Mouse (Mus musculus): ENCODE measurements around the gene Svep1. TPM values are rescaled to one million over a fixed set of nuclear protein-coding genes. Genes with fewer than 3 reads are reported as not detected.

Svep1 gene
- polyA plus RNA-seq, 1 experiment from 2014 or later = 2.6 TPM

DNA sequence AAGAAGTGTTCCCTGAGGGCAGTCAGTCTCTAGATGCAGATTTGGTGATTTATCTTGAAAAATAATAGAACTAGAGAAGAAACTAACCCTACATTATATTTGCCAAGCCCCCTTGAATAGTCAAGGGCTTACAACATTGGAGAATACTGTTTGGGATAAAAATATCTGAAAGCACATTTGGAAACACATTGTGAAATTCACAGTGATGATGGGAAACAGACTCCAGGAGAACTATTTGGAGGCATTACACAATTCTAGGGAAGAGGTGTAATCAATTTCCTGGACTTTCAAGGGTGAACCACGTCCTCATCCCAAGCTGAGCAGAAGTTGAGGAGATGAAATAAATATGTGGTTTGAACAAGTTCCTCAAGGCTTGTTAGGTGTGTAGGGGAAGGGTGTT is 57.5 kb downstream of the Svep1 start:
- H3K27me3 ChIP-seq (ENCODE audit: control insufficient read depth, insufficient read depth, low read length) = no peaks in the 10 kb centered on the region
- no peaks in the 10 kb centered on the region for H3K36me3 ChIP-seq (ENCODE audit: control insufficient read depth, insufficient read depth, low read length)
- no peak overlapping the region for H3K27ac ChIP-seq (replicated peaks)
- DNase-seq (ENCODE audit: low spot score) = no peak
- 19% methylated on average over 1 of the region's 1 CpGs for WGBS
- H3K9me3 ChIP-seq (ENCODE audit: control insufficient read depth, low read length) = no peaks in the 10 kb centered on the region
- no peak overlapping the region for H3K4me2 ChIP-seq (replicated peaks; ENCODE audit: low read depth)
- peaks cover 2% of the 10 kb centered on the region; the same call in 1 of the 2 replicates for H3K4me1 ChIP-seq (replicated peaks; ENCODE audit: control insufficient read depth, insufficient read depth)
- ATAC-seq (ENCODE audit: low FRiP score, low TSS enrichment) = no peak; the same call in 1 of the 2 replicates
- TF ChIP-seq CTCF (IDR thresholded peaks at IDR 0.05; ENCODE audit: low read depth) (no peak), EP300 (optimal IDR thresholded peaks at IDR 0.05) (no peak)
- H3K9ac ChIP-seq (ENCODE audit: low read length) = no peak overlapping the region
- no peak overlapping the region for H3K4me3 ChIP-seq (ENCODE audit: low read depth, low read length)

DNA sequence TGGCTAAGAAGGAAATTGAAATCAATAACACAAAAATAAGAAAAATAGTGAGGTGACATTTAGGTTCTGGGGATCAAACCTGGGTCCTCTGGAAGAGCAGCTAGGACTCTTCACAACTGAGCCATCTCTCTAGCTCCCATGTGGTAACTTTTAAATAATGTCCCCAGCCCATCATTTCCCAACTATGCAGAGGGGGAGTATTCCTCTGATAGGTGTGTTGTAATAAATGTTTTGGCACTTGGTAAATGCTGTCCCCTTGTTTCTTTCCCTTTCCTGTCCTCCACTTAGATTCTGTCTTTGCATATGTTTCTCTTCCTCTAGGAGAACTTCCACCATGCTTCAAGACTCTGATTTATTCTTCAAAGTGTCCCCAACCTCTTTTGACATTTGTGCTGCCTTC is 58.1 kb downstream of the Svep1 start:
- Histone ChIP-seq H3K4me1 (replicated peaks; ENCODE audit: control insufficient read depth, insufficient read depth) (peaks cover 2% of the 10 kb centered on the region; the same call in 1 of the 2 replicates), H3K36me3 (ENCODE audit: control insufficient read depth, insufficient read depth, low read length) (no peaks in the 10 kb centered on the region), H3K27ac (replicated peaks) (no peak overlapping the region; the same call in 1 of the 2 replicates), H3K27me3 (ENCODE audit: control insufficient read depth, insufficient read depth, low read length) (no peaks in the 10 kb centered on the region), H3K4me3 (ENCODE audit: low read depth, low read length) (no peak overlapping the region), H3K9ac (ENCODE audit: low read length) (no peak overlapping the region), H3K4me2 (replicated peaks; ENCODE audit: low read depth) (no peak overlapping the region), H3K9me3 (ENCODE audit: control insufficient read depth, low read length) (no peaks in the 10 kb centered on the region)
- TF ChIP-seq CTCF (IDR thresholded peaks at IDR 0.05; ENCODE audit: low read depth) (no peak), EP300 (optimal IDR thresholded peaks at IDR 0.05) (no peak)
- DNase-seq (ENCODE audit: low spot score) = no peak
- no peak for ATAC-seq (ENCODE audit: low FRiP score, low TSS enrichment)

- Histone ChIP-seq H3K4me3 (ENCODE audit: low read depth, low read length) (no peak overlapping the region), H3K4me2 (replicated peaks; ENCODE audit: low read depth) (no peak overlapping the region), H3K9me3 (ENCODE audit: control insufficient read depth, low read length) (no peaks in the 10 kb centered on the region), H3K36me3 (ENCODE audit: control insufficient read depth, insufficient read depth, low read length) (no peaks in the 10 kb centered on the region), H3K27me3 (ENCODE audit: control insufficient read depth, insufficient read depth, low read length) (no peaks in the 10 kb centered on the region), H3K27ac (replicated peaks) (no peak overlapping the region), H3K9ac (ENCODE audit: low read length) (no peak overlapping the region), H3K4me1 (replicated peaks; ENCODE audit: control insufficient read depth, insufficient read depth) (peaks cover 2% of the 10 kb centered on the region; the same call in 1 of the 2 replicates)
- WGBS = 98% methylated on average over 2 of the region's 2 CpGs
- TF ChIP-seq EP300 (optimal IDR thresholded peaks at IDR 0.05) (no peak), CTCF (IDR thresholded peaks at IDR 0.05; ENCODE audit: low read depth) (peak; percentile 48; the same call in 1 of the 2 replicates)
- DNase-seq (ENCODE audit: low spot score) = no peak
- no peak for ATAC-seq (ENCODE audit: low FRiP score, low TSS enrichment)
Measured at GRCm38 (mm10) chr4:58146676-58147075, 60.0 kb downstream of the Svep1 start.

GRCm38 (mm10) chr4:58139764-58140556 is 66.7 kb downstream of the Svep1 start:
- H3K4me1 ChIP-seq (replicated peaks; ENCODE audit: control insufficient read depth, insufficient read depth) = no peaks in the 10 kb centered on the region
- no peaks in the 10 kb centered on the region for H3K9me3 ChIP-seq (ENCODE audit: control insufficient read depth, low read length)
- DNase-seq (ENCODE audit: low spot score) (no peak), ATAC-seq (ENCODE audit: low FRiP score, low TSS enrichment) (no peak)
- H3K36me3 ChIP-seq (ENCODE audit: control insufficient read depth, insufficient read depth, low read length) = no peaks in the 10 kb centered on the region
- H3K9ac ChIP-seq (ENCODE audit: low read length) = no peak overlapping the region
- no peak for TF ChIP-seq CTCF (IDR thresholded peaks at IDR 0.05; ENCODE audit: low read depth)
- no peak for TF ChIP-seq EP300 (optimal IDR thresholded peaks at IDR 0.05)
- H3K27ac ChIP-seq (replicated peaks) = no peak overlapping the region
- 77% methylated on average over 8 of the region's 8 CpGs for WGBS
- no peaks in the 10 kb centered on the region for H3K27me3 ChIP-seq (ENCODE audit: control insufficient read depth, insufficient read depth, low read length)
- H3K4me2 ChIP-seq (replicated peaks; ENCODE audit: low read depth) = no peak overlapping the region
- H3K4me3 ChIP-seq (ENCODE audit: low read depth, low read length) = no peak overlapping the region

GRCm38 (mm10) chr4:58139241-58139640 is 67.4 kb downstream of the Svep1 start:
- TF ChIP-seq CTCF (IDR thresholded peaks at IDR 0.05; ENCODE audit: low read depth) (no peak), EP300 (optimal IDR thresholded peaks at IDR 0.05) (no peak)
- H3K9ac ChIP-seq (ENCODE audit: low read length) = no peak overlapping the region
- H3K27me3 ChIP-seq (ENCODE audit: control insufficient read depth, insufficient read depth, low read length) = no peaks in the 10 kb centered on the region
- no peaks in the 10 kb centered on the region for H3K4me1 ChIP-seq (replicated peaks; ENCODE audit: control insufficient read depth, insufficient read depth)
- no peak for ATAC-seq (ENCODE audit: low FRiP score, low TSS enrichment)
- H3K4me3 ChIP-seq (ENCODE audit: low read depth, low read length) = no peak overlapping the region
- WGBS = 80% methylated on average over 6 of the region's 6 CpGs
- no peaks in the 10 kb centered on the region for H3K36me3 ChIP-seq (ENCODE audit: control insufficient read depth, insufficient read depth, low read length)
- DNase-seq (ENCODE audit: low spot score) = no peak
- no peaks in the 10 kb centered on the region for H3K9me3 ChIP-seq (ENCODE audit: control insufficient read depth, low read length)
- H3K27ac ChIP-seq (replicated peaks) = no peak overlapping the region
- no peak overlapping the region for H3K4me2 ChIP-seq (replicated peaks; ENCODE audit: low read depth)

DNA sequence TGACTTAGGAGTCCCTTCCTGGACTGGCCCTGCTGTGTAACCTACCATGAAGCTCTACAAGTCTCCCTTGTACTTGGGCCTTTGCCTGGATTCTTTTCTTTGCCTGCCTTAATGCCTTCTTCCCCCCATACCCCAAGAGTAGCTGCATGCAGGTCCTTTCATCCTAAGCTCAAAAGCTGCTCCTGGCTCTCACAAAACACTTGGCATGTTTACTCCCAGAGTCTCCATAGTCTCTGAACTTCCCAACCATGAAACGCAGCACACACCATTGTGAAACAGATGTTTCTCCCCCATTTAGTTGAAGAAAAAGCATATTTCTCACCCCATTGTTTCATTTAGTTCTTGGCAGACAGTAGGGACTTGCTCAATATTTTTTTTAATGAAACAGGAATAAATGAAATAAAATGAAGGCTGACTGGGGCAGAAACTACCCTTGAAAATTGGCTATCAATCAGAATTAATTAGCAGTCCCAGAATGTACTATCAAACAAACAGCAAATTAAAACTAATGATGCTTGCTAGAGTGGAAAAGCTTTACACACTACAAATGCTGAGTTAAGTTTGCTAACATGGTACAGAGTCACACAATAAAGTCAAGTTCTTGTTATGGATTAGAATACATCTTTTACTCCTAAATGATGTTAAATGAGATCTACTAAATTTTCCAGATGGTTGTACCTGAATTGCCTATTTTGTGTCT is 72.9 kb downstream of the Svep1 start:
- WGBS = 50% methylated on average over 1 of the region's 1 CpGs
- Histone ChIP-seq H3K27ac (replicated peaks) (no peak overlapping the region), H3K9me3 (ENCODE audit: control insufficient read depth, low read length) (no peaks in the 10 kb centered on the region), H3K27me3 (ENCODE audit: control insufficient read depth, insufficient read depth, low read length) (no peaks in the 10 kb centered on the region), H3K4me2 (replicated peaks; ENCODE audit: low read depth) (no peak overlapping the region), H3K4me1 (replicated peaks; ENCODE audit: control insufficient read depth, insufficient read depth) (no peaks in the 10 kb centered on the region), H3K9ac (ENCODE audit: low read length) (no peak overlapping the region), H3K4me3 (ENCODE audit: low read depth, low read length) (no peak overlapping the region), H3K36me3 (ENCODE audit: control insufficient read depth, insufficient read depth, low read length) (no peaks in the 10 kb centered on the region)
- TF ChIP-seq EP300 (optimal IDR thresholded peaks at IDR 0.05) = no peak
- TF ChIP-seq CTCF (IDR thresholded peaks at IDR 0.05; ENCODE audit: low read depth) = no peak
- DNase-seq (ENCODE audit: low spot score) = no peak
- ATAC-seq (ENCODE audit: low FRiP score, low TSS enrichment) = no peak
